Mouse (Mus musculus) 3T3-L1 (cell line): ENCODE measurements around the gene C3.
A peak's percentile ranks its signal among the peaks of the same experiment; 100 is the strongest.

Experiments used
- DNase-seq: peaks from one replicate; pipeline ENCODE4 v3.0.0-alpha.2; 2015; ENCODE audit warnings: low read depth, low spot score

C3 gene

DNA sequence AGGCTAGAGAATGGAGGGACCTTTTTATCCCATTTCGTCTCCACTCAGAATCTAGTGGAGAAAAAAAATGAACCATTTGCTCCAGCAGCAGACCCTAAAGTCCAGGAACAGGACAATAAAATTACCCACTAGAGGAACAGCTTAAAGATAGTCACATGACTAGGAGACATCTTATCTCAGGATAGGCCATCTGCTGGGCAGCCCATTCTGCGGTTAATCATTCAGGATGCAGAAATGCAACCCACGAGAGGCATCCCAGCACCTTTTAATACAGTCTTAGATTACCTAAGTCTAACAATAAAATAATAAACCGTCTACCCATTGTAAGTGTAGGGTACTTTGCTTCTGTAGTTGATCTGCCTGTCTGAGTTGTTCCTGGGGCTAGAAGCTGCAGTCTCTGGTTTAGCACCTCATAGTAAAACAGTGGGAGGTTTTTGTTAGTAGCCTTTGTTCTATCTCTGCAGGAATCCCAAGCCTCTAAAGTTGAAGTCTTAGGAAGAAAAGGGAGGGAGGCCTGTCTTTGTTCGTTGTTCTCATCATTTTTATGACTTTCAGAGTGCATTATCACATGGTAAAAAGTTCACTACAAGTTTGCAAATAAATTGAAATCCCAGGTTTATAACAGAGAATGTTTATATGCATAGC is 57.2 kb downstream of the C3 start:
- DNase-seq: no peak

DNA sequence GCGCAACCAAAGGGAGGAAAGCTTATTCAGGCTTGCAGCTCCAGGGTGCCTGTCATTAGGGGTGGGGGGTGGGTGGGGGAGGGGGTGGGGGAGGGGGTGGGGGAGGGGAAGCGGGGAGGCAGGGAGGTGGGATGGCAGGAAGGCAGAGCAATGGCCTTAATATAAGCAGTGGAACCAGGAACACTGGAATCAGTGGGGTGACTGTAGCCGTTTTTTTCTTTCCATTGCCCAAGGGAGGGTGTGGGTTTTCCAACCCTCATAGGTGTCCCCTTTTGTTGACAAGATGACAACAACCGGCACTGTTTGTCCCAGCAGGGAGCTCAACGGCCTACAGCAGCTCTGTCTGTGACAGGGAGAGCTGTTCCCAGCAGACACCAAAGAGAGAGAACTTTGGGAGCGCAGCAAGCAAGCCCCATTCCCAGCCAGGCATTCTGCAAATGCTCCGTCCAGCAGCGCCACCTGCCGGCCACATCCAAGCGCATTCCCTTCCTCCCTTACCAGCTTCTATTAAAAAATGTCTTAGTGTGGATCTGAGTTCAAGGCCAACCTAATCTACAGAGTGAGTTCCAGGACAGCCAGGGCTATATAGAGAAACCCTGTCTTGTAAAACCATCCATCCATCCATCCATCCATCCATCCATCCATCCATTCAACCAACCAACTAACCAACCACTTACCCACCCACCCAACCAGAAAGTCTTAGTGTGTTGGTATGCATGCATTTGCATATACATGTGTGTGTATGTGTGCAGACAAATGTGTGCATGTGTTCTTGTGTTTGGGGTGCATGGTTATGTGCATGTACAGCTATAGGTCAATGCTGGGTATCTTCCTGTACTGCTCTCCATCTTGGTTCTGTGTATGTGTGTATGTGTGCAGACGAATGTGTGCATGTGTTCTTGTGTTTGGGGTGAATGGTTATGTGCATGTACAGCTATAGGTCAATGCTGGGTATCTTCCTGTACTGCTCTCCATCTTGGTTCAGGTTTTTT is 60.8 kb downstream of the C3 start:
- DNase-seq: peak; percentile 91
